In the genomic region with DNA sequence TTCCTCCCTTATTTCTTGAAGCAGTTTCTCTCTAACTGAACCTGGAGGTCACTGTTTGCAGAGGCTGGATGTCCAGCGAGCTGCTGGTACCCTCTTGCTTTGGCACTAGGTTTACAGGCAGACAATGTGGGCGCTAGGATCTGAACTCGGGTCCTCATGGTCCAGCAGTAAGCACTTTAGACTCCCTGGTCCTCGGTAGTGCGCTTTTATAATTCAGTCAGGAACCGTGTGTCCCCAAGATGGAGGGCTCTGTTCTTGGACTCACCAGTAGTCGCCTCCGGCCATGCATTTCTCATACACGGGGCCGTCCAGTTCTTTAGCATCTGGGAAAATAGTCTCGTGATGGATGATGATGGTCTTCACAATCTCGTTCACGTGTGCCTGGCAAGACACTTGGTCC, we compare ENCODE assay signal across 24 mouse cellular contexts.
"Had no signal": no experiment of that assay in that cellular context is flagged by ENCODE, and none has a peak within 500 bp of the region (broad histone marks: within the 10 kb centered on the region; RNA-seq: fewer than 3 reads in every experiment).

No protein-coding gene starts in this region.

- H3K4me3 ChIP-seq: heart, embryonic 12.5 days; hindbrain, embryonic 13.5 days; hindbrain, embryonic 15.5 days; kidney, embryonic 15.5 days; limb, embryonic 12.5 days; liver, embryonic 13.5 days had no signal

- H3K27ac ChIP-seq: hindbrain, embryonic 13.5 days; hindbrain, embryonic 15.5 days; hindbrain, postnatal 0 days; kidney, embryonic 15.5 days; kidney, postnatal 0 days; limb, embryonic 12.5 days; liver, embryonic 13.5 days had no signal

- H3K4me1 ChIP-seq: kidney, embryonic 15.5 days; limb, embryonic 12.5 days; liver, embryonic 13.5 days had no signal

- ATAC-seq: hindbrain, postnatal 0 days; intestine, embryonic 16.5 days had no signal

- H3K9ac ChIP-seq: heart, embryonic 12.5 days; hindbrain, embryonic 13.5 days; hindbrain, embryonic 15.5 days; kidney, embryonic 15.5 days; limb, embryonic 12.5 days; liver, embryonic 13.5 days had no signal

- H3K36me3 ChIP-seq: liver, embryonic 13.5 days had no signal

- H3K9me3 ChIP-seq: heart, embryonic 12.5 days; hindbrain, embryonic 13.5 days; hindbrain, embryonic 15.5 days; kidney, embryonic 15.5 days; limb, embryonic 12.5 days; liver, embryonic 13.5 days had no signal

- H3K27me3 ChIP-seq: heart, embryonic 12.5 days; hindbrain, embryonic 13.5 days; hindbrain, embryonic 15.5 days; kidney, embryonic 15.5 days; limb, embryonic 12.5 days; liver, embryonic 13.5 days had no signal

- DNase-seq: gastrocnemius, postnatal 14 days; gastrocnemius, postnatal 36 days; heart, adult 18-20 months; heart, postnatal 10 days; heart, postnatal 36 days; kidney, adult 11 months; kidney, adult 2 months; kidney, adult 9 months; kidney, postnatal 14 days; kidney, postnatal 36 days; layer of hippocampus, adult 9-11 months; layer of hippocampus, postnatal 36 days; left cerebral cortex, postnatal 4 days; liver; liver, embryonic 13.5 days had no signal

- H3K4me2 ChIP-seq: heart, embryonic 12.5 days; hindbrain, embryonic 13.5 days; hindbrain, embryonic 15.5 days; kidney, embryonic 15.5 days; limb, embryonic 12.5 days; liver, embryonic 11.5 days; liver, embryonic 13.5 days had no signal
